Mouse (Mus musculus) cortical plate, adult 2 months (tissue): ENCODE results near the gene Scarf1. TPM values are rescaled to one million over a fixed set of nuclear protein-coding genes. Genes with fewer than 3 reads are reported as not detected.

Experiments used
- H3K27ac ChIP-seq: fragments of 200-500 bp; 2 replicates; pipeline ENCODE4 v1.5.1; 2012; ENCODE audit warnings: low read length, control low read depth, inconsistent platforms; ENCODE audit not compliant: insufficient read depth
- H3K4me1 ChIP-seq: fragments of 200-500 bp; 2 replicates; pipeline ENCODE4 v1.6.1; 2011; ENCODE audit warnings: low read length; ENCODE audit not compliant: control insufficient read depth, insufficient read depth
- H3K4me3 ChIP-seq: fragments of 200-500 bp; 2 replicates; pipeline ENCODE4 v1.5.1; 2011; ENCODE audit warnings: mild to moderate bottlenecking, low read length, control low read depth; ENCODE audit not compliant: insufficient read depth
- CTCF ChIP-seq: fragments of 200-500 bp; IDR thresholded peaks from 2 replicates; pipeline ENCODE4 v1.5.1; 2011; ENCODE audit warnings: mild to moderate bottlenecking, control low read depth, low read length; ENCODE audit not compliant: insufficient read depth; ENCODE audit errors: extremely low read depth
- POLR2A ChIP-seq: fragments of 200-500 bp; IDR thresholded peaks from 2 replicates; pipeline ENCODE4 v1.6.1; 2011; ENCODE audit warnings: mild to moderate bottlenecking, low read length, control low read depth; ENCODE audit not compliant: insufficient read depth; ENCODE audit errors: extremely low read depth
- polyA plus RNA-seq: library from polyadenylated mRNA; depleted of rRNA; stranded (reverse); fragments of >200 nt; gene quantifications from 2 replicates; pipeline ENCODE4 v1.2.3, GENCODE M21; 2012

The Scarf1 gene
- polyA plus RNA-seq, 1 experiment = 3.2 TPM

- Histone ChIP-seq H3K4me1 (peaks cover 4% of the 10 kb centered on the region), H3K27ac (peak overlapping the region; percentile 96), H3K4me3 (peak overlapping the region; percentile 75)
- TF ChIP-seq CTCF (no peak), POLR2A (no peak)
Observed at GRCm38 (mm10) chr11:75530845-75531373, 17.6 kb downstream of the Scarf1 start.

GRCm38 (mm10) chr11:75531469-75532242 lies 18.3 kb downstream of the Scarf1 start, which contains the start of gene Slc43a2:
TSS of gene Slc43a2 (plus strand) at chr11:75531694.
- H3K4me1 ChIP-seq = peaks cover 4% of the 10 kb centered on the region
- peak within 1 kb of the TSS; percentile 75 for H3K4me3 ChIP-seq
- H3K27ac ChIP-seq = peak within 1 kb of the TSS; percentile 96
- TF ChIP-seq POLR2A (peak; percentile 65), CTCF (no peak)

GRCm38 (mm10) chr11:75532340-75533277 lies 19.3 kb downstream of the Scarf1 start:
- Histone ChIP-seq H3K4me3 (peak overlapping the region; percentile 75), H3K27ac (peak overlapping the region; percentile 91), H3K4me1 (peaks cover 7% of the 10 kb centered on the region)
- TF ChIP-seq POLR2A (peak; percentile 68), CTCF (no peak)

DNA sequence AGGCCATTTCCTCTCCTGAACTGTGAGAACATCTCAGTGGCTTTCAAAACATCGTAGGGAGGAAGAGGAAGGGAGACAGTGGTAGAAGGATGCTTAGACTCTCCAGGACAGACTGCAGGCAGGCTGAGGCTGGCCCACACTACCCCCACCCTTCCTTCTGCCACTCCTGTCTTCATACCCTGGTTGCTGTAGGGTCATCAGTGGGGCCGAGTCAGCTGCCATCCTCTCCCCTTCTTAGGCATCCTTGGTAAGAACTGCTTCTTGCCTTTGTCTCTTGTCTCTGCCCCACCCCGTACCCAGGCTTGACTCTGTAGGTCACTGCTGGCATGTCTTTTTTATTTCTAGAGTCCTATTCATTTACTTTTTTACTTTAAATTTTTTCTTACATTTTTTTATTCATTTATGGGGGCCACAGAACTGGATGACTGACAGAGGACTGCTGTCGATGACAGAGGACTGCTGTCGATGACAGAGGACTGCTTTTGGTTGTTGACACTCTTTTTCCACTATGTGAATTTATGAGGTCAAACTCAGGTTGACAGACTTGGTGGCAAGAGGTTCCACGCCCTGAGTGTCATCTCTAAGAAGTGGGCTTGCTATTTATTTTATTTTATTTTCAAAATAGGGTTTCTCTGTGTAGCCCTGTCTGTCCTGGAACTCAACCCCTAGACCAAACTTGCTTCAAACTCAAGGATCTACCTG lies 20.1 kb downstream of the Scarf1 start:
- H3K4me1 ChIP-seq = peaks cover 11% of the 10 kb centered on the region
- TF ChIP-seq CTCF = no peak
- no peak for TF ChIP-seq POLR2A
- H3K27ac ChIP-seq = peak overlapping the region; percentile 72
- peak overlapping the region; percentile 75 for H3K4me3 ChIP-seq

GRCm38 (mm10) chr11:75534286-75535033 lies 21.1 kb downstream of the Scarf1 start:
- Histone ChIP-seq H3K4me3 (no peak overlapping the region), H3K4me1 (peaks cover 11% of the 10 kb centered on the region), H3K27ac (no peak overlapping the region)
- TF ChIP-seq POLR2A (no peak), CTCF (no peak)

DNA sequence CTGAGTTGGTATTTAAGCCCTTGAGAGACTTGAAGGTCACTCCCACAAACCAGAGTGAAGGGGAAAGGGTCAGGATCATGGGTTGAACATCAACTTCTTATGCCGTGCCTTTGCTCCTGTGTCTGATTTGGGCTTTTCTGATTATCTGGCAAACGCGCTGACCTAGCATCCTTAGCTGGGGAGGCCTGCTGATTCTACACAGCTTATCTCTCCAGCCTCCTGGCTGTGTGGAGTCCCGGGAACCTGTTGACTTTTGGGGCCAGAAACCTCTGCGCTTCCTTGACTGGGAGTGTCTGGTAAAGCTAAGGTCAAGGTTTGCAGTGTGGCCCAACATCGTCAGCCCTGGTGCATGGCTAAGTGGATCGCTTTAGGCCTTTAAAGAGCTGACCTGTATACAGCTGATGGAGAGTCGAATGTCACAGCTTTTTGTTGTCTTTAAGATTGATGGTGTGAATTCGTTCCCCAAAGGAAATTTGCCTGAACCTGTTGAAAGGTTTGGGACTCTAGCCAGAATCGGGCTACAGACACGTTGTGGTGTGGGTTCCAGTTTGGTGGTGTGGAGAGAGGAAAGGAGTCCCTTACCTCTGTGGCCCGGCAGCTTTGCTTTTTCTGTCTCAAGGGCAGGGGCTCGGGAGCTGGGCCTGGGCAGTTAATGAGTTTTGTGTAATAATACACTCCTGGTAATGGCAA lies 21.9 kb downstream of the Scarf1 start:
- no peak overlapping the region for H3K4me3 ChIP-seq
- H3K27ac ChIP-seq = no peak overlapping the region
- peaks cover 11% of the 10 kb centered on the region for H3K4me1 ChIP-seq
- TF ChIP-seq POLR2A = no peak

GRCm38 (mm10) chr11:75536255-75537024 lies 23.1 kb downstream of the Scarf1 start:
- no peak overlapping the region for H3K27ac ChIP-seq
- no peak overlapping the region for H3K4me3 ChIP-seq
- peaks cover 14% of the 10 kb centered on the region for H3K4me1 ChIP-seq
- TF ChIP-seq POLR2A = no peak
- TF ChIP-seq CTCF = no peak
